Mouse (Mus musculus) left cerebral cortex, adult 8-10 months (tissue): Measurements from ENCODE around the gene Slc24a3. TPM values are rescaled to one million over a fixed set of nuclear protein-coding genes. Genes with fewer than 3 reads are reported as not detected.

Experiments
- DNase-seq, 2 experiments: peaks; one replicate each; pipeline ENCODE4 v3.0.0; 2022; ENCODE audit warnings: low spot score in 2 of 2
- total RNA-seq, 4 experiments: library from RNA; stranded (reverse); gene quantifications; 2 replicates each; pipeline ENCODE4 v1.2.4; 2022

The Slc24a3 gene
- total RNA-seq, 4 experiments from 2014 or later, result 87.6 to 94.2 (median 88.3) TPM

GRCm38 (mm10) chr2:145613705-145614104 is 446.2 kb downstream of the Slc24a3 start:
- DNase-seq, result peak in 1 of 2 experiments; percentile 25

- no peak for DNase-seq
These were observed 452.1 kb downstream of the Slc24a3 start for GRCm38 (mm10) chr2:145619688-145620087.

- no peak for DNase-seq
These were observed 453.2 kb downstream of the Slc24a3 start for GRCm38 (mm10) chr2:145620709-145621108.

- no peak for DNase-seq
These were observed 453.6 kb downstream of the Slc24a3 start for GRCm38 (mm10) chr2:145621119-145621518.

GRCm38 (mm10) chr2:145631123-145631798 is 463.7 kb downstream of the Slc24a3 start:
- no peak for DNase-seq

DNA sequence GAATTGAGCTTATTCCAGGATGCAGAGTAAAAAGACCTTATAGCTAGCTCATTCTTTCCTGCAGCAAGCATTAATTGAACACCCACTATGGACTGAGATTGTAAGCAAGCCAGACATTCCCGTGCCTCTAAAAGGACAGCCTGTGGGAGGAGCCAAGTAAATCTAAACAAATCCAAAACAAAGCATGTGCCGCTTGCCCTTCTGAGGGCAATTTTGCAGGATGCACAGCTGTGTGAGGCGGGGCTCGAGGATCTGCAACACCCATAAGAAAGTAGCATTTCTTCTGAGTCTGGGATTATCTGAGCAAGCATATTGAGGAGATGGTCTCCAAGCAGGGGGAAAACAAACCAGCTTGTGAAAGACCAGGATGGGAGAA is 464.2 kb downstream of the Slc24a3 start:
- DNase-seq, result no peak

GRCm38 (mm10) chr2:145633811-145634210 is 466.3 kb downstream of the Slc24a3 start:
- no peak for DNase-seq

DNA sequence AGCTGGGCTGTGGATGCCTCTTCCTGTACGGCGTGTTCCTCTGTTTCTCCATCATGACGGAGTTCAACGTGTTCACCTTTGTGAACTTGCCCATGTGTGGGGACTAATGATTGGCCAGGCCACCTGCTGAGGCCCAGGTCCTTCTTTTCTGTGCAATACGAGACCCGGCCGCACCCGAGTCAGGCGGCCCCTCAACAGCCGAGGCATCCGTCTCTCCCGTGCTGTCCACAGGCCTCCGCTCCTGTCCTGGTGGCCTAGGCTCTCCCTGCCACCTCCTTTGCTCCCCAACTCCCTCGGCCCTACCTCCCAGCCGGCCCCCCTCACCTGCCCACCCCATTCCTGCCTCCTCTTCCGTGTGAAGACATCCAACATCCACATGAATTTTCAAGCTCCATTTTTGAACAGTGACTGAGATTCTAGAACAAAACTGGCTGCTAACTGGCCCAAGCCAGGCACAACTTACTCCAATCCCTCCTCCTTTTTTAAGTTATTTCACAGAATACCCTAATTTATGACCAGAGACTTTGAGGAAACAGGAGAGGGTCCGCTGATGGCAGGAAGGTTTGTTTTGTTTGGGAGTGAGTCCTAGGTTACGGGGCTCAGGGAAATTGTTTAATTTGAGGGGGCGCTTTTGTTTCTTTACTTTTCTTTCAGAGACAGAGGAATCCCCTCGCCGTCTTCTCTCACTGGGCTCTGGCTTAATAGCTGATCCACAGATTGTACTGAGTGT is 472.9 kb downstream of the Slc24a3 start:
- no peak for DNase-seq

DNA sequence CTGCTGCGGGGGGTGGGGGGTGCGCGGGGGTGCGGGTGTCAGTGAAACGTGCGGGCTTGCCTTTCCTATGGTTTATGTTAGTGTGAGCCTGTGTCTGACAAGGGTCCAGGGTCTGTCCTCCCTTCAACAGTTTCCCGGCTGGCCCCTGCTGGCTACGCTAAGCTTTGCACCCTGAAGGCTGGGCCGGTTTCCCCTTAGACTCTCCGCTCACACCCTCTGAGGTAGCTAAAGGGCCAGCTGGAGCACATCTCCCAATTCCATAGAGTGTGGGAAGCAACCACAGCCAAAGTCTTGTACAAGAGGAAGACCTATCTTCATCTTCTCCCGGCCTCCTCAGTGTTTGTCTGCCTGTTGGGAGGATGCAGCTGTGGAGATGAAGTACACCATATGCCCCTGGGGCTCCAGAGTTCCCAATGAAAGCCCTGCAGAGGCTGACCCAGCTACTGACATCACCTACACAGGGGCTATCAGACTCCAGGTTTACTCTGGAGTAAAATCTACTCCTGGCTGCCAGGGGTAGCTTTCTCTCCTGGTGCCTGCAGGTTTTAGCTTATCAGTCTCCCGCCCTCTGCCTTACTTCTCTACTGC is 487.9 kb downstream of the Slc24a3 start:
- no peak for DNase-seq

GRCm38 (mm10) chr2:145656121-145656520 is 488.6 kb downstream of the Slc24a3 start:
- DNase-seq, result no peak

GRCm38 (mm10) chr2:145656716-145657115 is 489.2 kb downstream of the Slc24a3 start:
- no peak for DNase-seq

GRCm38 (mm10) chr2:145661242-145661641 is 493.7 kb downstream of the Slc24a3 start:
- DNase-seq, result no peak

GRCm38 (mm10) chr2:145663899-145664298 is 496.3 kb downstream of the Slc24a3 start:
- no peak for DNase-seq

DNA sequence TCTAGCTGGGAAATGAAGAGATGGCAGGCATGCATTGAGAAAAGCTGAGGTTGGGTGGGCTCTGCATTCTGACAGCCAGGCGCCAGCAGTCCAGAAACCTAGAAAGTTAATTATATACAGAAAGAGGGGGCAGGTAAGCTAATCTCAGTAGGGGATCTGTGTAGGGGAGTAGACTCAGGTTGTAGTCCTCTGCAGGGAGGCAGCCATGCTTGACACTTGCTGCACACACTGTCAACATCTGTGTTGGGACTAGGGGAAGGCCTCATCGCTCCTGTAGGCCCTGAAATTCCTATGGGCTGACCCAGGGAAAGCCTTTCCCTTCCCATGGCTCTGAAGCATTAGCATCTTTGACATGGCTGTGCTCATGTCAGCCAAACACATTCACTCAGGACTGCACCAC is 496.8 kb downstream of the Slc24a3 start:
- no peak for DNase-seq

DNA sequence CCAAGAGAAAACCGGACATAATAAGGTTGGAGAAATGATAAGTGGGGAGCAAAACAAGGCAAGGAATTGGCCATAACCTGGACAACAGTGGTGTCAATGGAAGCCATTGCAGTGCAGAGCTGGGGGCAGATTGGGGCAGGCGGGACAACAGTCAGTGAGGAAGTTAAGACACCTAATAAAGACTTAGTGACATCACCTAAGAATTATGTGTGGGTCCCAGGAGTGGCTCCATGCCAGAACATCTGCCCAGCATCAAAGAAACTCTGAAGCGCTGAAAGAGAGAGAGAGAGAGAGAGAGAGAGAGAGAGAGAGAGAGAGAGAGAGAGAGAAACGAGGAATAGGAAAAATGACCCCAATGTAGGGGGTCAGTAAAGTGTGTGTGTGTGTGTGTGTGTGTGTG is 500.6 kb downstream of the Slc24a3 start:
- DNase-seq, result no peak

GRCm38 (mm10) chr2:145670131-145670530 is 502.6 kb downstream of the Slc24a3 start:
- DNase-seq, result no peak

DNA sequence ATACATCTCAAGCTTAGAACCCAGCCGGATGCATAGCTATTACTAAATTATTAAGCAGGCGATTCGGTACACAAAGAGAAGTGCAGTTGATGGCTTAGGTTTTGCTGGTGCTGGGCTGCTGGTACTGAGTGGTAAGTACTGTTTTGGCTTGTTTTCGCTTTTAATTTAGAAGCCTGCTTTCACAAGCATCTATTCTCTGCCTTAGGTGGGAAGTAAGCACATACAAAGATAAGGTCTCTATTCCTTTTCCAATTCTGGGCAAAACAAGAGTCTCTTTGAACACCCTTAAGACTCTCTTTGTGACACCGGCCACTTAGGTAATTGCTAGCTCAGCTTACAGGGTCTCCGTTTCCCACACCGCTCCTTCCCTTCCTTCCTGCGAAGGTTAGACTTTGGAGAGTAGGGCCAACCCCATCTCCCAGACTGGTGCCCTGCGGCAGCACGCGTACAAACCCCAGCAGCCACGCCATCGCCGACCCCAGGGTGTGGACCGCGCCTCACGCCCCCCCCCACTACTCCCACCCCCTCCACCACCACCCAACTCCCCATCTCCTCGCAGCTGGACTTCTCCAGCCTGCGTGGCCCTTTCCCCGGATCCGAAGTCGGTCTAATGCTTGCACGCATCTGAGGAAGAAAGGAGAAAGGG is 507.1 kb downstream of the Slc24a3 start:
- no peak for DNase-seq

GRCm38 (mm10) chr2:145675142-145675755 is 507.7 kb downstream of the Slc24a3 start, which contains the start of gene Rin2:
Gene Rin2, plus strand, starts transcription at chr2:145675215.
- DNase-seq, result no peak

GRCm38 (mm10) chr2:145675756-145676543 is 508.4 kb downstream of the Slc24a3 start:
- DNase-seq, result peak in 1 of 2 experiments; percentile 12

DNA sequence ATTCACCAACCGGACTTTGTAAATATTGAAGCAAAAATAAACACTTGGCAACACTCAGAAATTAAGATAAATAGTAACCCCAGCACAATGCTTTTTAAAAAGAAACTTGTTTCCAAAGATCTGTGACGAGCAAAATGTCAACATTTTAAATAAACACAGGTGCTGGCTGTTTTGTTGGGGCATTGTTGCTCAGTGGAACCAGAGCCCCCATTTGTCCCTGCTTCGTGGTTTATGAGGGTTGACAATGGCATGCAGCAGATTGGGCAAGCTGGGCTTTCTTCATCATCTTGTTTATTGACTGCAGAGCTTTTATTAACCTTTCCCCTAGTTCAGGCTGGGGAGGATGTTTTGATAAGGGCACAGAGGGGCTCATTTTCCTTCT is 509.0 kb downstream of the Slc24a3 start:
- no peak for DNase-seq

DNA sequence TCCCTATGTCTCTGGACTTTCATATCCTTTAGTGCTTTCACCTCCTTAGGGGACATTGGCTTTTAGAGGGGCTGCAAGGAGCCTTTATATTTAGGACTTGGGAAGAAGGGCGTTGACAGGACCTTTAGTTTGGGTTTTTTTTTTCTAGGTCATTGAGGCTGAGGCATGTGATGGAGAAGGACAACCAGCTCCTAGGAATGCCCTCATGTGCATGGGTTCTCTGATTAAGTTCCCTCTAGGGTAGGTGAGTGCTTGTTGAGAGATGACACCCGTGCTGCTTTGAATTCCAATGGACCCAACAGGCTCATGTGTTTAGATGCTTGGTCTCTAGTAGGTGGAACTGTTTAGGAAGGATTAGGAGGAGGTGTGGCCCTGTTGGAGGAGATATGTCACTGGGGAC is 509.4 kb downstream of the Slc24a3 start:
- DNase-seq, result no peak
